Mouse (Mus musculus) kidney, embryonic 14.5 days (tissue): ENCODE results near the gene Rab3il1. TPM values are rescaled to one million over a fixed set of nuclear protein-coding genes. Genes with fewer than 3 reads are reported as not detected.
"Not testable (repeated sequence)": the region's sequence is repeated elsewhere in the genome, so short reads cannot be mapped to it uniquely, and the experiment has no call there.

Experiments used
- ATAC-seq: fragments of 200-750 bp; cut with Nextera tagmentation; 2 replicates; pipeline ENCODE4 v1.8.0; 2017; ENCODE audit warnings: moderate number of reproducible peaks, mild to moderate bottlenecking, moderate TSS enrichment, moderate library complexity; ENCODE audit not compliant: low FRiP score, low TSS enrichment
- H3K27ac ChIP-seq: fragments of 300-500 bp; sonication (generic); 2 replicates; pipeline ENCODE4 v1.5.1; 2014; ENCODE audit warnings: low read depth, mild to moderate bottlenecking, low read length, moderate library complexity, mixed read lengths
- H3K27me3 ChIP-seq: fragments of 300-500 bp; sonication (generic); 2 replicates; pipeline ENCODE4 v1.6.1; 2014; ENCODE audit warnings: mild to moderate bottlenecking, low read length; ENCODE audit not compliant: control insufficient read depth, insufficient read depth
- H3K36me3 ChIP-seq: fragments of 300-500 bp; sonication (generic); 2 replicates; pipeline ENCODE4 v1.6.1; 2014; ENCODE audit warnings: low read length, mixed read lengths; ENCODE audit not compliant: control insufficient read depth, insufficient read depth
- H3K4me1 ChIP-seq: fragments of 300-500 bp; sonication (generic); 2 replicates; pipeline ENCODE4 v1.6.1; 2014; ENCODE audit warnings: low read length, mixed read lengths; ENCODE audit not compliant: control insufficient read depth, insufficient read depth
- H3K4me2 ChIP-seq: fragments of 300-500 bp; sonication (generic); replicated peaks from 2 replicates; pipeline ENCODE4 v1.6.1; 2014; ENCODE audit warnings: low read depth, mild to moderate bottlenecking, low read length
- H3K4me3 ChIP-seq: fragments of 300-500 bp; sonication (generic); 2 replicates; pipeline ENCODE4 v1.5.1; 2014; ENCODE audit warnings: mild to moderate bottlenecking, low read length
- H3K9ac ChIP-seq: fragments of 300-500 bp; sonication (generic); 2 replicates; pipeline ENCODE4 v1.6.1; 2014; ENCODE audit warnings: low read depth, mild to moderate bottlenecking, low read length, moderate library complexity
- H3K9me3 ChIP-seq: fragments of 300-500 bp; sonication (generic); 2 replicates; pipeline ENCODE4 v1.6.1; 2016; ENCODE audit warnings: low read length; ENCODE audit not compliant: control insufficient read depth
- WGBS: fragments of 180-500 bp; shearing (Covaris S2); extraction: QIAGEN DNeasy Blood & Tissue Kit; methylation state at CpG from one replicate; pipeline ENCODE4 v1.1.7; 2014; 5-methylcytosine and 5-hydroxymethylcytosine counted together
- polyA plus RNA-seq: library from polyadenylated mRNA; unstranded; fragments of >200 nt; fragmentation: Nextera tagmentation; extraction: Ambion mirVana; gene quantifications from 2 replicates; pipeline ENCODE4 v1.2.1, GENCODE M21; 2014

Gene Rab3il1
- polyA plus RNA-seq, 1 experiment from 2014 or later = 20.3 TPM

- WGBS = 83% methylated on average over 5 of the region's 5 CpGs
- Histone ChIP-seq H3K36me3 (no peaks in the 10 kb centered on the region), H3K4me3 (no peak overlapping the region), H3K27me3 (no peaks in the 10 kb centered on the region), H3K9me3 (no peaks in the 10 kb centered on the region), H3K4me2 (no peak overlapping the region), H3K4me1 (no peaks in the 10 kb centered on the region), H3K9ac (no peak overlapping the region), H3K27ac (no peak overlapping the region)
- no peak for ATAC-seq
These were observed 40.7 kb upstream of the Rab3il1 start for GRCm38 (mm10) chr19:9960769-9961168.

GRCm38 (mm10) chr19:9964205-9964916, 37.1 kb upstream of the Rab3il1 start:
- no peaks in the 10 kb centered on the region for H3K36me3 ChIP-seq
- H3K9me3 ChIP-seq = no peaks in the 10 kb centered on the region
- no peak overlapping the region for H3K4me2 ChIP-seq
- H3K4me1 ChIP-seq = no peaks in the 10 kb centered on the region
- 14% methylated on average over 7 of the region's 7 CpGs for WGBS
- H3K4me3 ChIP-seq = no peak overlapping the region
- no peaks in the 10 kb centered on the region for H3K27me3 ChIP-seq
- no peak overlapping the region for H3K9ac ChIP-seq
- ATAC-seq = no peak
- no peak overlapping the region for H3K27ac ChIP-seq

GRCm38 (mm10) chr19:9966096-9966867, 35.2 kb upstream of the Rab3il1 start:
- Histone ChIP-seq H3K9ac (no peak overlapping the region), H3K4me1 (no peaks in the 10 kb centered on the region), H3K27ac (no peak overlapping the region), H3K4me2 (no peak overlapping the region), H3K36me3 (no peaks in the 10 kb centered on the region), H3K4me3 (no peak overlapping the region), H3K9me3 (no peaks in the 10 kb centered on the region), H3K27me3 (no peaks in the 10 kb centered on the region)
- WGBS = 60% methylated on average over 2 of the region's 2 CpGs
- ATAC-seq = no peak

GRCm38 (mm10) chr19:9968081-9968787, 33.2 kb upstream of the Rab3il1 start:
- no peak overlapping the region for H3K4me3 ChIP-seq
- no peaks in the 10 kb centered on the region for H3K9me3 ChIP-seq
- 76% methylated on average over 8 of the region's 10 CpGs for WGBS
- no peaks in the 10 kb centered on the region for H3K36me3 ChIP-seq
- no peak overlapping the region for H3K4me2 ChIP-seq
- ATAC-seq = no peak
- H3K9ac ChIP-seq = no peak overlapping the region
- H3K27me3 ChIP-seq = no peaks in the 10 kb centered on the region
- no peak overlapping the region for H3K27ac ChIP-seq
- H3K4me1 ChIP-seq = no peaks in the 10 kb centered on the region

GRCm38 (mm10) chr19:9974853-9975252, 26.6 kb upstream of the Rab3il1 start:
- not testable (repeated sequence) for H3K27me3 ChIP-seq, H3K27ac ChIP-seq, ATAC-seq, H3K4me2 ChIP-seq, H3K9me3 ChIP-seq, H3K36me3 ChIP-seq, H3K4me3 ChIP-seq, H3K9ac ChIP-seq, H3K4me1 ChIP-seq
- WGBS = 55% methylated on average over 2 of the region's 2 CpGs

- H3K4me3 ChIP-seq = no peak overlapping the region
- H3K27ac ChIP-seq = no peak overlapping the region
- WGBS = 80% methylated on average over 10 of the region's 10 CpGs
- no peaks in the 10 kb centered on the region for H3K36me3 ChIP-seq
- no peaks in the 10 kb centered on the region for H3K9me3 ChIP-seq
- no peaks in the 10 kb centered on the region for H3K4me1 ChIP-seq
- no peak overlapping the region for H3K9ac ChIP-seq
- no peak overlapping the region for H3K4me2 ChIP-seq
- no peaks in the 10 kb centered on the region for H3K27me3 ChIP-seq
- ATAC-seq = no peak
These were observed 24.4 kb upstream of the Rab3il1 start for GRCm38 (mm10) chr19:9977085-9977484.

- no peak overlapping the region for H3K9ac ChIP-seq
- no peaks in the 10 kb centered on the region for H3K9me3 ChIP-seq
- no peaks in the 10 kb centered on the region for H3K27me3 ChIP-seq
- no peak overlapping the region for H3K4me3 ChIP-seq
- WGBS = 56% methylated on average over 5 of the region's 5 CpGs
- no peak for ATAC-seq
- no peak overlapping the region for H3K4me2 ChIP-seq
- no peak overlapping the region for H3K27ac ChIP-seq
- H3K4me1 ChIP-seq = peaks cover 1% of the 10 kb centered on the region; the same call in 1 of the 2 replicates
- H3K36me3 ChIP-seq = no peaks in the 10 kb centered on the region
These were observed 23.0 kb upstream of the Rab3il1 start for GRCm38 (mm10) chr19:9978431-9978951.

GRCm38 (mm10) chr19:9979156-9979555, 22.3 kb upstream of the Rab3il1 start:
- no peak overlapping the region for H3K27ac ChIP-seq

More at GRCm38 (mm10) chr19:9979156-9979555, 22.3 kb upstream of the Rab3il1 start:
- Histone ChIP-seq H3K4me3 (no peak overlapping the region), H3K4me1 (peaks cover 6% of the 10 kb centered on the region), H3K9ac (no peak overlapping the region), H3K36me3 (peaks cover 4% of the 10 kb centered on the region), H3K4me2 (no peak overlapping the region), H3K9me3 (no peaks in the 10 kb centered on the region), H3K27me3 (no peaks in the 10 kb centered on the region)
- 89% methylated on average over 2 of the region's 2 CpGs for WGBS
- no peak for ATAC-seq
